Mouse (Mus musculus) embryonic facial prominence, embryonic 13.5 days (tissue): ENCODE measurements around the gene Fbxl19. TPM values are rescaled to one million over a fixed set of nuclear protein-coding genes. Genes with fewer than 3 reads are reported as not detected.

Experiments used
- ATAC-seq: fragments of 200-750 bp; cut with Nextera tagmentation; 2 replicates; pipeline ENCODE4 v1.8.0; 2017; ENCODE audit warnings: low read depth; ENCODE audit not compliant: insufficient number of reproducible peaks, insufficient read depth, low FRiP score, low TSS enrichment
- H3K27ac ChIP-seq: fragments of 300-500 bp; sonication (generic); 2 replicates; pipeline ENCODE4 v1.5.1; 2015; ENCODE audit warnings: moderate library complexity, mild to moderate bottlenecking, inconsistent platforms
- H3K27me3 ChIP-seq: fragments of 300-500 bp; sonication (generic); 2 replicates; pipeline ENCODE4 v1.6.1; 2015; ENCODE audit warnings: mild to moderate bottlenecking, inconsistent platforms
- H3K36me3 ChIP-seq: fragments of 300-500 bp; sonication (generic); 2 replicates; pipeline ENCODE4 v1.6.1; 2015; ENCODE audit warnings: mild to moderate bottlenecking, inconsistent platforms
- H3K4me1 ChIP-seq: fragments of 300-500 bp; sonication (generic); 2 replicates; pipeline ENCODE4 v1.6.1; 2015; ENCODE audit warnings: inconsistent platforms
- H3K4me2 ChIP-seq: fragments of 300-500 bp; sonication (generic); 2 replicates; pipeline ENCODE4 v1.6.1; 2015; ENCODE audit warnings: moderate library complexity, mild to moderate bottlenecking, inconsistent platforms
- H3K4me3 ChIP-seq: fragments of 300-500 bp; sonication (generic); 2 replicates; pipeline ENCODE4 v1.5.1; 2015; ENCODE audit warnings: mild to moderate bottlenecking, inconsistent platforms
- H3K9ac ChIP-seq: fragments of 300-500 bp; sonication (generic); 2 replicates; pipeline ENCODE4 v1.6.1; 2015; ENCODE audit warnings: mild to moderate bottlenecking, inconsistent platforms
- H3K9me3 ChIP-seq: fragments of 300-500 bp; sonication (generic); 2 replicates; pipeline ENCODE4 v1.6.1; 2016; ENCODE audit warnings: inconsistent platforms
- WGBS: fragments of 180-500 bp; shearing (Covaris S2); methylation state at CpG from one replicate; pipeline ENCODE4 v1.1.7; 2015; ENCODE audit warnings: mixed read lengths; 5-methylcytosine and 5-hydroxymethylcytosine counted together
- microRNA counts: library from miRNA; unstranded; fragments of <30 nt; microRNA quantifications from one replicate; lab custom pipeline; 2016
- microRNA-seq: library from miRNA; unstranded; fragments of <30 nt; microRNA quantifications from one replicate; pipeline ENCODE4, GENCODE M21; 2016
- polyA plus RNA-seq: library from polyadenylated mRNA; unstranded; fragments of >200 nt; fragmentation: Nextera tagmentation; extraction: Ambion mirVana; gene quantifications from 2 replicates; pipeline ENCODE4 v1.2.1, GENCODE M21; 2015

The Fbxl19 gene
- polyA plus RNA-seq, 1 experiment from 2014 or later = 8.7 TPM

GRCm38 (mm10) chr7:127811240-127811639 is 66.9 kb downstream of the Fbxl19 start:
- no peaks in the 10 kb centered on the region for H3K9me3 ChIP-seq
- WGBS = 78% methylated on average over 4 of the region's 4 CpGs
- no peak for ATAC-seq

DNA sequence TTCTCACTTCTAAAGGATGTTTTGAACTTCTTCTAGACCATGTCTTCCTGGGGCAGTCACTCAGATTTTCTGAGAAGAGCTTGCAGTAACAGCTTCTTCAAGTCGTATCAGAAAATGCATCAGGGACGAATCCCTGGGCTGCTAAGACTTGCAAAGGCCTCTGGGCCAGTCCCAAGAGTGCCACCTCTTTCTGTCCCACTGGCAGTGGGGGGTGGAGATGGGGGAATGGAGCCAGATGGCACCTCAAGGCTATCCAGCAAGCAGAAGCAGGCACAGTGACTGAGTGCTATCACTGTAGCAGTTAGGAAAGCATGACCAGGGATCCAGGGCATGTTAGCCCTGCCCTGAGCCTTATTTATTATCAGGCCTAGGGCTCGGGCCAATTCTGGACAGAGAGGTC is 67.9 kb downstream of the Fbxl19 start:
- Histone ChIP-seq H3K4me1 (peaks cover 6% of the 10 kb centered on the region), H3K4me3 (no peak overlapping the region), H3K9me3 (no peaks in the 10 kb centered on the region), H3K9ac (no peak overlapping the region), H3K4me2 (no peak overlapping the region), H3K27ac (no peak overlapping the region), H3K36me3 (peaks cover 64% of the 10 kb centered on the region), H3K27me3 (no peaks in the 10 kb centered on the region)
- no peak for ATAC-seq
- WGBS = 77% methylated on average over 3 of the region's 3 CpGs

More at GRCm38 (mm10) chr7:127811240-127811639, 66.9 kb downstream of the Fbxl19 start:
- Histone ChIP-seq H3K27me3 (no peaks in the 10 kb centered on the region), H3K4me1 (peaks cover 5% of the 10 kb centered on the region), H3K9ac (no peak overlapping the region), H3K4me3 (no peak overlapping the region), H3K36me3 (peaks cover 70% of the 10 kb centered on the region), H3K27ac (no peak overlapping the region), H3K4me2 (no peak overlapping the region)

DNA sequence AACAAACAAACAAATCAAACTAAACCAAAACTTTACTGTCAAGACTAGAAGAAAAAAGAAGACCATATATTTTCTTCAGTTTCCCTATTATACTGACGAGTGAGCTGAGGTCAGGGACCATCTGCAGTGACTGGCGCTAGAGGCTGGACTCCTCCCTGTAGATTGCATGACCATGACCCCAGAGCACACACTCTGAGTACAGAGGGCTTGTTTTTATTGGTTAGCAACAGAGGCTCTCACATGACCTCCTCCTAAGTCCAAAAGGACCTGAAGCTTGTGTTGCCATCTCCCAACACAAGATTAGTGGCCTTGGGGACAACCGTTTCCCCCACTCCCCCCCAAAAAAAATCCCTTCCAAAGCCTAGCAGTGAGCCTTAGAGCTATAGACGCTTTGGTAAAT is 69.5 kb downstream of the Fbxl19 start:
- no peaks in the 10 kb centered on the region for H3K9me3 ChIP-seq
- 84% methylated on average over 4 of the region's 4 CpGs for WGBS

GRCm38 (mm10) chr7:127814241-127814921 is 70.0 kb downstream of the Fbxl19 start:
- no peaks in the 10 kb centered on the region for H3K9me3 ChIP-seq

More for the DNA sequence above, 69.5 kb downstream of the Fbxl19 start:
- H3K27ac ChIP-seq = no peak overlapping the region
- ATAC-seq = no peak
- no peaks in the 10 kb centered on the region for H3K27me3 ChIP-seq
- H3K4me2 ChIP-seq = no peak overlapping the region
- H3K4me1 ChIP-seq = peaks cover 6% of the 10 kb centered on the region
- H3K36me3 ChIP-seq = peaks cover 54% of the 10 kb centered on the region
- no peak overlapping the region for H3K9ac ChIP-seq
- H3K4me3 ChIP-seq = no peak overlapping the region

GRCm38 (mm10) chr7:127815116-127815665 is 70.8 kb downstream of the Fbxl19 start:
- no peak for ATAC-seq
- no peak overlapping the region for H3K27ac ChIP-seq
- H3K9ac ChIP-seq = peak overlapping the region; percentile 41; the same call in 1 of the 2 replicates
- H3K9me3 ChIP-seq = no peaks in the 10 kb centered on the region
- H3K27me3 ChIP-seq = no peaks in the 10 kb centered on the region
- no peak overlapping the region for H3K4me3 ChIP-seq
- peaks cover 42% of the 10 kb centered on the region for H3K36me3 ChIP-seq
- H3K4me1 ChIP-seq = peaks cover 6% of the 10 kb centered on the region
- no peak overlapping the region for H3K4me2 ChIP-seq
- WGBS = 93% methylated on average over 15 of the region's 15 CpGs

More at GRCm38 (mm10) chr7:127814241-127814921, 70.0 kb downstream of the Fbxl19 start:
- no peaks in the 10 kb centered on the region for H3K27me3 ChIP-seq
- no peak overlapping the region for H3K9ac ChIP-seq
- 89% methylated on average over 19 of the region's 19 CpGs for WGBS
- no peak for ATAC-seq
- H3K36me3 ChIP-seq = peaks cover 50% of the 10 kb centered on the region
- peaks cover 6% of the 10 kb centered on the region for H3K4me1 ChIP-seq
- no peak overlapping the region for H3K27ac ChIP-seq
- H3K4me3 ChIP-seq = no peak overlapping the region
- H3K4me2 ChIP-seq = no peak overlapping the region

DNA sequence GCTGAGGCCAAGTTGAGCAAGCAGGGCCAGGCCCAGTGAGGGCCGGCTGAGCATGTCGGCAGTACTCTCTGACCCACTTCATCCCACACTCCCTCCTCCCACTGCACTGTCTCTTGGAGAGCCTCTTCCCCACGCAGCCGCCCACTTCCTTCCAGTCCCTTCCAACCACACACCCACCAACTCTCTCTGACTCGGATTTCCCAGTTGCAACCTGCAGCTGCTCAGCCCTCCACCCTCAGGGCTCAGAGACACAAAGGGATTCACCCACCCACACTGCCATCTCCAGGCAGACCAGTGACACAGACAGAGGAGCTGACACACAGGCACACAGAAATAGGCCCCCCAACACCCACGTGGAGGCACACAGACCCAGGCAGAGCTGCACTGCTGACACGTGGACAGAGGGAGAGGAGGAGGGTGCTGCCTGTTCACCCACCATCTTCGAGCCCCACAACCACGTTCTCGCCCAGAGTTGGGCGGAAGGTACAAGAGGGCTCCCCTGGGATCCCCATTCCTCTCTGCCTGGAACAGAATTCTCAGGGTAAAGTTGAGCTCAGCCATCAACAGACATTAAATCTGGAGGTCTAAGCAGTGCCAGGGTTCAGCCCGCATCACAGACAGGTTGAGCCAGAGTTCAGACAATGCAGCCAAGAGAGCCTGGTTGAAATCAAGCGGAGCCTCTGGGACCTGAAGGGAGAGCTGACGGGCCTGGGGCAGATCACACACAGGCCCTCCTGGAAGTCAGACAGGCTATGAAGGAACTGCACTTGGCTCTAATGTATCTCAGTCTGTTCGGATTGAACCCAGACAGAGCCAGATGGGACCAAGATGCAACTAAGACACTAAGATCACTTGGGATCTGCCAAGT is 71.8 kb downstream of the Fbxl19 start:
- ATAC-seq = no peak
- Histone ChIP-seq H3K4me3 (no peak overlapping the region), H3K9me3 (no peaks in the 10 kb centered on the region), H3K27me3 (no peaks in the 10 kb centered on the region), H3K4me1 (peaks cover 6% of the 10 kb centered on the region), H3K27ac (0 out of 2 replicates have a peak overlapping the region, but pooled peaks have one; percentile 8), H3K4me2 (no peak overlapping the region), H3K36me3 (peaks cover 32% of the 10 kb centered on the region), H3K9ac (peak overlapping the region; percentile 41)
- 52% methylated on average over 15 of the region's 15 CpGs for WGBS

GRCm38 (mm10) chr7:127817053-127817452 is 72.7 kb downstream of the Fbxl19 start:
- Histone ChIP-seq H3K4me1 (peaks cover 9% of the 10 kb centered on the region), H3K27ac (no peak overlapping the region), H3K4me3 (no peak overlapping the region), H3K27me3 (no peaks in the 10 kb centered on the region), H3K36me3 (peaks cover 28% of the 10 kb centered on the region), H3K4me2 (no peak overlapping the region), H3K9ac (no peak overlapping the region), H3K9me3 (no peaks in the 10 kb centered on the region)
- 83% methylated on average over 7 of the region's 7 CpGs for WGBS
- ATAC-seq = no peak

GRCm38 (mm10) chr7:127817776-127818175 is 73.4 kb downstream of the Fbxl19 start:
- H3K9ac ChIP-seq = no peak overlapping the region
- H3K4me3 ChIP-seq = no peak overlapping the region
- H3K27ac ChIP-seq = no peak overlapping the region
- H3K4me1 ChIP-seq = peaks cover 16% of the 10 kb centered on the region
- no peak overlapping the region for H3K4me2 ChIP-seq
- no peaks in the 10 kb centered on the region for H3K27me3 ChIP-seq
- peaks cover 21% of the 10 kb centered on the region for H3K36me3 ChIP-seq
- no peak for ATAC-seq
- 96% methylated on average over 5 of the region's 5 CpGs for WGBS
- H3K9me3 ChIP-seq = no peaks in the 10 kb centered on the region

MicroRNAs encoded within 50 kb of the gene (microRNA counts, 519-probe panel; counts per million panel counts)
- 2,605 counts per million, percentile 63 among the panel's probes with 10 or more counts for microRNA mmu-miR-762 (lab: Ali Mortazavi, UCI)

Small RNAs within 50 kb of the gene (microRNA-seq; reads per million reads assigned to microRNA genes)
- gene Mir762 = not detected

Other genes with a start within 250 kb of the Fbxl19 start
- gene Srcap, start 232.6 kb upstream of the Fbxl19 start, polyA plus RNA-seq = 52.1 and 55.6 TPM in 2 replicates
- gene Gm42715, start 225.0 kb upstream of the Fbxl19 start, polyA plus RNA-seq = 18.6 and 19.0 TPM in 2 replicates
- 7.0 and 8.1 TPM in 2 replicates for gene Tmem265, start 183.2 kb upstream of the Fbxl19 start, polyA plus RNA-seq
- gene Phkg2, start 171.2 kb upstream of the Fbxl19 start, polyA plus RNA-seq = 39.7 and 40.6 TPM in 2 replicates
- 8.8 and 12.1 TPM in 2 replicates for gene Ccdc189, start 155.9 kb upstream of the Fbxl19 start, polyA plus RNA-seq
- gene Rnf40, start 155.8 kb upstream of the Fbxl19 start, polyA plus RNA-seq = 51.2 and 58.1 TPM in 2 replicates
- gene Zfp629, start 128.7 kb upstream of the Fbxl19 start, polyA plus RNA-seq = 15.8 and 18.8 TPM in 2 replicates
- gene Bcl7c, start 35.6 kb upstream of the Fbxl19 start, polyA plus RNA-seq = 78.0 and 96.8 TPM in 2 replicates
- gene Ctf1, start 31.8 kb upstream of the Fbxl19 start, polyA plus RNA-seq = 29.8 and 32.6 TPM in 2 replicates
- gene Ctf2, start 12.4 kb upstream of the Fbxl19 start, polyA plus RNA-seq = 0.60 and 0.69 TPM in 2 replicates
- 16.4 and 19.0 TPM in 2 replicates for gene Orai3, start 25.3 kb downstream of the Fbxl19 start, polyA plus RNA-seq
- 27.0 and 33.2 TPM in 2 replicates for gene Setd1a, start 32.1 kb downstream of the Fbxl19 start, polyA plus RNA-seq
- gene Gm49388, start 41.1 kb downstream of the Fbxl19 start, polyA plus RNA-seq = not detected in 2 replicates
- gene Hsd3b7, start 56.1 kb downstream of the Fbxl19 start, polyA plus RNA-seq = 15.0 and 15.2 TPM in 2 replicates
- 61.0 and 73.1 TPM in 2 replicates for gene Stx4a, start 79.8 kb downstream of the Fbxl19 start, polyA plus RNA-seq
- gene Stx1b, start 80.0 kb downstream of the Fbxl19 start, polyA plus RNA-seq = 7.4 and 8.7 TPM in 2 replicates
- gene Zfp646, start 131.7 kb downstream of the Fbxl19 start, polyA plus RNA-seq = 11.4 and 12.3 TPM in 2 replicates
- gene Zfp668, start 132.3 kb downstream of the Fbxl19 start, polyA plus RNA-seq = 24.9 and 28.2 TPM in 2 replicates
- 1.4 and 1.5 TPM in 2 replicates for gene Prss53, start 146.4 kb downstream of the Fbxl19 start, polyA plus RNA-seq
- gene Gm21974, start 150.9 kb downstream of the Fbxl19 start, polyA plus RNA-seq = not detected in 2 replicates
- gene Vkorc1, start 151.1 kb downstream of the Fbxl19 start, polyA plus RNA-seq = 136 and 137 TPM in 2 replicates
- gene Bckdk, start 159.5 kb downstream of the Fbxl19 start, polyA plus RNA-seq = 83.2 and 96.8 TPM in 2 replicates
- 45.6 and 52.3 TPM in 2 replicates for gene Kat8, start 168.0 kb downstream of the Fbxl19 start, polyA plus RNA-seq
- 8.7 and 14.0 TPM in 2 replicates for gene Prss8, start 185.6 kb downstream of the Fbxl19 start, polyA plus RNA-seq
- gene Prss36, start 202.2 kb downstream of the Fbxl19 start, polyA plus RNA-seq = 10.5 and 10.6 TPM in 2 replicates
- gene Fus, start 222.9 kb downstream of the Fbxl19 start, polyA plus RNA-seq = 540 and 577 TPM in 2 replicates
- gene Pycard, start 249.3 kb downstream of the Fbxl19 start, polyA plus RNA-seq = 34.3 and 39.2 TPM in 2 replicates